Mouse (Mus musculus) heart, embryonic 14.5 days (tissue): ENCODE measurements at regions not wholly inside any gene's neighbourhood (a gene's known extent, or its start where the extent isn't known, plus 50 kb on each side); places are given as distances from the start of the nearest gene placed in this dataset.

Experiments
- ATAC-seq: fragments of 200-750 bp; cut with Nextera tagmentation; 2 replicates; pipeline ENCODE4 v1.8.0; 2017; ENCODE audit warnings: low read depth, moderate TSS enrichment; ENCODE audit not compliant: insufficient number of reproducible peaks, insufficient read depth, low FRiP score
- H3K27ac ChIP-seq, 2 experiments: fragments of 200-500 bp in 1 of 2; fragments of 300-500 bp in 1 of 2; sonication (generic) in 1 of 2; replicated peaks in 1 of 2; 2 replicates each; pipeline ENCODE4 v1.5.1; 2012 to 2014; ENCODE audit warnings: low read depth in 2 of 2, low read length in 2 of 2, control low read depth in 1 of 2, mild to moderate bottlenecking in 1 of 2, mixed read lengths in 1 of 2; ENCODE audit not compliant: control insufficient read depth in 1 of 2, insufficient read depth in 1 of 2
- H3K27me3 ChIP-seq: fragments of 300-500 bp; sonication (generic); 2 replicates; pipeline ENCODE4 v1.6.1; 2014; ENCODE audit warnings: mild to moderate bottlenecking, low read length, control low read depth; ENCODE audit not compliant: control insufficient read depth, insufficient read depth
- H3K36me3 ChIP-seq: fragments of 300-500 bp; sonication (generic); 2 replicates; pipeline ENCODE4 v1.6.1; 2014; ENCODE audit warnings: mild to moderate bottlenecking, control low read depth, low read length, mixed read lengths; ENCODE audit not compliant: control insufficient read depth, insufficient read depth
- H3K4me1 ChIP-seq, 2 experiments: fragments of 200-500 bp in 1 of 2; fragments of 300-500 bp in 1 of 2; sonication (generic) in 1 of 2; 2 replicates each; pipeline ENCODE4 v1.6.1; 2012 to 2014; ENCODE audit warnings: low read length in 2 of 2, control low read depth in 1 of 2, mixed read lengths in 1 of 2; ENCODE audit not compliant: control insufficient read depth in 2 of 2, insufficient read depth in 2 of 2
- H3K4me2 ChIP-seq: fragments of 300-500 bp; sonication (generic); 2 replicates; pipeline ENCODE4 v1.6.1; 2014; ENCODE audit warnings: mild to moderate bottlenecking, low read length
- H3K4me3 ChIP-seq, 2 experiments: fragments of 200-500 bp in 1 of 2; fragments of 300-500 bp in 1 of 2; sonication (generic) in 1 of 2; 2 replicates each; pipeline ENCODE4 v1.5.1; 2012 to 2014; ENCODE audit warnings: low read length in 2 of 2, mild to moderate bottlenecking in 2 of 2, control low read depth in 1 of 2, low read depth in 1 of 2, moderate library complexity in 1 of 2; ENCODE audit not compliant: control insufficient read depth in 1 of 2, insufficient read depth in 1 of 2
- H3K9ac ChIP-seq: fragments of 300-500 bp; sonication (generic); 2 replicates; pipeline ENCODE4 v1.6.1; 2014; ENCODE audit warnings: mild to moderate bottlenecking, low read length
- H3K9me3 ChIP-seq: fragments of 300-500 bp; sonication (generic); 2 replicates; pipeline ENCODE4 v1.6.1; 2016; ENCODE audit warnings: low read length, control low read depth; ENCODE audit not compliant: control insufficient read depth
- WGBS: fragments of 180-500 bp; shearing (Covaris S2); extraction: QIAGEN DNeasy Blood & Tissue Kit; methylation state at CpG from one replicate; pipeline ENCODE4 v1.1.7; 2014; 5-methylcytosine and 5-hydroxymethylcytosine counted together

- Histone ChIP-seq H3K9me3 (no peaks in the 10 kb centered on the region), H3K4me3 (no peak overlapping the region), H3K27me3 (no peaks in the 10 kb centered on the region), H3K4me1 (no peaks in the 10 kb centered on the region), H3K9ac (no peak overlapping the region), H3K36me3 (no peaks in the 10 kb centered on the region), H3K4me2 (no peak overlapping the region), H3K27ac (no peak overlapping the region)
- WGBS = 59% methylated on average over 2 of the region's 2 CpGs
- no peak for ATAC-seq
Observed at GRCm38 (mm10) chr8:116177946-116178345, 326.8 kb upstream of the Dynlrb2 start.

- ATAC-seq = no peak
- H3K4me3 ChIP-seq = no peak overlapping the region
- no peak overlapping the region for H3K9ac ChIP-seq
- no peak overlapping the region for H3K4me2 ChIP-seq
- H3K4me1 ChIP-seq = no peaks in the 10 kb centered on the region
- no peaks in the 10 kb centered on the region for H3K36me3 ChIP-seq
- H3K27ac ChIP-seq = no peak overlapping the region
- H3K27me3 ChIP-seq = no peaks in the 10 kb centered on the region
- 35% methylated on average over 3 of the region's 3 CpGs for WGBS
- H3K9me3 ChIP-seq = no peaks in the 10 kb centered on the region
Observed at GRCm38 (mm10) chr8:116174891-116175290, 329.9 kb upstream of the Dynlrb2 start.

GRCm38 (mm10) chr8:116173961-116174360 lies 330.8 kb upstream of the Dynlrb2 start:
- H3K27ac ChIP-seq = no peak overlapping the region
- H3K4me1 ChIP-seq = no peaks in the 10 kb centered on the region
- H3K4me2 ChIP-seq = no peak overlapping the region
- H3K4me3 ChIP-seq = no peak overlapping the region
- no peaks in the 10 kb centered on the region for H3K9me3 ChIP-seq
- 30% methylated on average over 1 of the region's 1 CpGs for WGBS
- H3K27me3 ChIP-seq = no peaks in the 10 kb centered on the region
- no peaks in the 10 kb centered on the region for H3K36me3 ChIP-seq
- no peak for ATAC-seq
- no peak overlapping the region for H3K9ac ChIP-seq

GRCm38 (mm10) chr8:116167874-116168273 lies 336.9 kb upstream of the Dynlrb2 start:
- Histone ChIP-seq H3K4me1 (no peaks in the 10 kb centered on the region), H3K4me3 (no peak overlapping the region), H3K9me3 (no peaks in the 10 kb centered on the region), H3K27ac (no peak overlapping the region), H3K4me2 (no peak overlapping the region), H3K9ac (no peak overlapping the region), H3K27me3 (peaks cover 5% of the 10 kb centered on the region; the same call in 1 of the 2 replicates), H3K36me3 (no peaks in the 10 kb centered on the region)
- WGBS = 19% methylated on average over 4 of the region's 4 CpGs
- no peak for ATAC-seq

GRCm38 (mm10) chr8:116164989-116165299 lies 339.8 kb upstream of the Dynlrb2 start:
- no peaks in the 10 kb centered on the region for H3K4me1 ChIP-seq
- no peaks in the 10 kb centered on the region for H3K9me3 ChIP-seq
- H3K4me2 ChIP-seq = no peak overlapping the region
- H3K27ac ChIP-seq = no peak overlapping the region
- peaks cover 5% of the 10 kb centered on the region; the same call in 1 of the 2 replicates for H3K27me3 ChIP-seq
- H3K9ac ChIP-seq = no peak overlapping the region
- no peak for ATAC-seq
- 31% methylated on average over 8 of the region's 8 CpGs for WGBS
- no peak overlapping the region for H3K4me3 ChIP-seq
- H3K36me3 ChIP-seq = no peaks in the 10 kb centered on the region

GRCm38 (mm10) chr8:116164190-116164988 lies 340.4 kb upstream of the Dynlrb2 start:
- H3K27me3 ChIP-seq = peaks cover 5% of the 10 kb centered on the region; the same call in 1 of the 2 replicates
- no peak overlapping the region for H3K9ac ChIP-seq
- H3K4me3 ChIP-seq = no peak overlapping the region
- no peak for ATAC-seq
- WGBS = 69% methylated on average over 5 of the region's 5 CpGs
- H3K27ac ChIP-seq = no peak overlapping the region
- H3K4me1 ChIP-seq = no peaks in the 10 kb centered on the region
- H3K36me3 ChIP-seq = no peaks in the 10 kb centered on the region
- no peaks in the 10 kb centered on the region for H3K9me3 ChIP-seq
- no peak overlapping the region for H3K4me2 ChIP-seq

GRCm38 (mm10) chr8:116160932-116161331 lies 343.8 kb upstream of the Dynlrb2 start:
- Histone ChIP-seq H3K4me1 (no peaks in the 10 kb centered on the region), H3K4me2 (no peak overlapping the region), H3K4me3 (no peak overlapping the region), H3K27me3 (no peaks in the 10 kb centered on the region), H3K9me3 (no peaks in the 10 kb centered on the region), H3K27ac (no peak overlapping the region), H3K9ac (no peak overlapping the region), H3K36me3 (no peaks in the 10 kb centered on the region)
- no peak for ATAC-seq
- 55% methylated on average over 5 of the region's 5 CpGs for WGBS
